Mouse (Mus musculus) CD4-positive naive resting alpha-beta T cell, adult 57 days (primary cell): ENCODE measurements around the gene Syt11. TPM values are rescaled to one million over a fixed set of nuclear protein-coding genes. Genes with fewer than 3 reads are reported as not detected.

ENCODE experiments used
- total RNA-seq: library from RNA; stranded (reverse); gene quantifications from one replicate; pipeline ENCODE4 v1.2.4, GENCODE M21; 2023

The Syt11 gene
- total RNA-seq = 8.5 TPM

GRCm38 (mm10) chr3:88774939-88775841 lies at the start of gene Syt11:
Syt11 (minus strand) TSS chr3:88775164.

GRCm38 (mm10) chr3:88716399-88717197 lies 58.4 kb downstream of the Syt11 start, which contains the start of gene Rit1:
Rit1 (plus strand) TSS chr3:88716838.

Other genes starting within 250 kb of the Syt11 start
- gene Mex3a, start 242.8 kb downstream of the Syt11 start, total RNA-seq = 3.0 TPM
- not detected for gene Rab25, start 226.9 kb downstream of the Syt11 start, total RNA-seq
- 78.7 TPM for gene Lamtor2, start 222.1 kb downstream of the Syt11 start, total RNA-seq
- 50.1 TPM for gene Ubqln4, start 221.4 kb downstream of the Syt11 start, total RNA-seq
- 78.1 TPM for gene Ssr2, start 199.3 kb downstream of the Syt11 start, total RNA-seq
- gene Arhgef2, start 169.2 kb downstream of the Syt11 start, total RNA-seq = 165 TPM
- not detected for gene Rxfp4, start 122.0 kb downstream of the Syt11 start, total RNA-seq
- 126 TPM for gene Khdc4, start 89.4 kb downstream of the Syt11 start, total RNA-seq
- gene Rit1, start 58.3 kb downstream of the Syt11 start, total RNA-seq = 30.4 TPM
- gene Gon4l, start 60.1 kb upstream of the Syt11 start, total RNA-seq = 78.1 TPM
- gene Msto1, start 138.8 kb upstream of the Syt11 start, total RNA-seq = 15.3 TPM
- gene Ash1l, start 175.5 kb upstream of the Syt11 start, total RNA-seq = 82.3 TPM
- gene Dap3, start 176.0 kb upstream of the Syt11 start, total RNA-seq = 99.4 TPM